Mouse (Mus musculus) MEL (cell line): Measurements from ENCODE around the gene Rpl9-ps6. TPM values are rescaled to one million over a fixed set of nuclear protein-coding genes. Genes with fewer than 3 reads are reported as not detected.
A peak's percentile ranks its signal among the peaks of the same experiment; 100 is the strongest.

ENCODE experiments used
- DNase-seq: peaks from one replicate; pipeline ENCODE4 v3.0.0; 2011; ENCODE audit warnings: low read depth, low spot score
- H3K27ac ChIP-seq: 2 replicates; pipeline ENCODE4 v1.5.1; 2012; ENCODE audit warnings: low read depth, mild to moderate bottlenecking, control low read depth, low read length, moderate library complexity; ENCODE audit not compliant: control insufficient read depth
- H3K27me3 ChIP-seq, 2 experiments: fragments of 150-350 bp in 1 of 2; sonication (generic) in 1 of 2; 2 replicates each; pipeline ENCODE4 v1.6.1; 2012; ENCODE audit warnings: low read length in 2 of 2, mild to moderate bottlenecking in 2 of 2, improper control_type of control experiment in 1 of 2, moderate library complexity in 1 of 2; ENCODE audit not compliant: insufficient read depth in 2 of 2, control insufficient read depth in 1 of 2
- H3K36me3 ChIP-seq, 2 experiments: 2 replicates each; pipeline ENCODE4 v1.6.1; 2012 to 2014; ENCODE audit warnings: low read length in 2 of 2, improper control_type of control experiment in 1 of 2, inconsistent platforms in 1 of 2, mild to moderate bottlenecking in 1 of 2; ENCODE audit not compliant: insufficient read depth in 2 of 2, control insufficient read depth in 1 of 2
- H3K4me1 ChIP-seq, 2 experiments: fragments of 150-350 bp in 1 of 2; sonication (generic) in 1 of 2; 2 replicates each; pipeline ENCODE4 v1.6.1; 2012; ENCODE audit warnings: low read length in 2 of 2, improper control_type of control experiment in 1 of 2, mild to moderate bottlenecking in 1 of 2; ENCODE audit not compliant: insufficient read depth in 2 of 2, control insufficient read depth in 1 of 2
- H3K4me3 ChIP-seq, 2 experiments: fragments of 150-350 bp in 1 of 2; sonication (generic) in 1 of 2; 2 replicates each; pipeline ENCODE4 v1.5.1; 2012; ENCODE audit warnings: low read depth in 2 of 2, low read length in 2 of 2, mild to moderate bottlenecking in 2 of 2, moderate library complexity in 2 of 2, control low read depth in 1 of 2, improper control_type of control experiment in 1 of 2; ENCODE audit not compliant: control insufficient read depth in 1 of 2, insufficient read depth in 1 of 2
- H3K79me2 ChIP-seq: 2 replicates; pipeline ENCODE4 v1.6.1; 2012; ENCODE audit warnings: mild to moderate bottlenecking, low read length, moderate library complexity; ENCODE audit not compliant: control insufficient read depth, poor library complexity, insufficient read depth
- H3K9ac ChIP-seq: 2 replicates; pipeline ENCODE4 v1.6.1; 2012; ENCODE audit warnings: low read depth, mild to moderate bottlenecking, control low read depth, low read length, moderate library complexity; ENCODE audit not compliant: control insufficient read depth, poor library complexity, severe bottlenecking
- H3K9me3 ChIP-seq: fragments of 150-350 bp; sonication (generic); replicated peaks from 2 replicates; pipeline ENCODE4 v1.6.1; 2012; ENCODE audit warnings: mild to moderate bottlenecking, low read length, improper control_type of control experiment, moderate library complexity; ENCODE audit not compliant: insufficient read depth
- BHLHE40 ChIP-seq: IDR thresholded peaks from 2 replicates; pipeline ENCODE4 v1.6.1; 2012; ENCODE audit warnings: low read depth, mild to moderate bottlenecking, inconsistent platforms, low read length, improper control_type of control experiment, borderline replicate concordance
- CTCF ChIP-seq, 3 experiments: IDR thresholded peaks in 2 of 3; conservative IDR thresholded peaks in 1 of 3; 2 replicates each; pipeline ENCODE4 v1.5.1; 2011 to 2012; ENCODE audit warnings: low read length in 3 of 3, low read depth in 2 of 3, mild to moderate bottlenecking in 2 of 3, improper control_type of control experiment in 1 of 3, inconsistent platforms in 1 of 3, mixed read lengths in 1 of 3, moderate library complexity in 1 of 3; ENCODE audit not compliant: control insufficient read depth in 1 of 3, insufficient read depth in 1 of 3, poor library complexity in 1 of 3, severe bottlenecking in 1 of 3
- E2F4 ChIP-seq: IDR thresholded peaks from 2 replicates; pipeline ENCODE4 v1.6.1; 2011; ENCODE audit warnings: low read depth, low read length, improper control_type of control experiment, borderline replicate concordance
- ELF1 ChIP-seq: IDR thresholded peaks from 2 replicates; pipeline ENCODE4 v1.6.1; 2014; ENCODE audit warnings: low read depth, mild to moderate bottlenecking, inconsistent platforms, low read length, improper control_type of control experiment, moderate library complexity
- ETS1 ChIP-seq: IDR thresholded peaks from 2 replicates; pipeline ENCODE4 v1.6.1; 2012; ENCODE audit warnings: low read depth, mild to moderate bottlenecking, inconsistent platforms, low read length, improper control_type of control experiment, moderate library complexity
- GABPA ChIP-seq: IDR thresholded peaks from 2 replicates; pipeline ENCODE4 v1.6.1; 2012; ENCODE audit warnings: low read depth, mild to moderate bottlenecking, inconsistent platforms, low read length, improper control_type of control experiment, moderate library complexity
- GATA1 ChIP-seq: IDR thresholded peaks from 2 replicates; pipeline ENCODE4 v1.6.1; 2011; ENCODE audit warnings: low read depth, low read length, improper control_type of control experiment
- HCFC1 ChIP-seq: IDR thresholded peaks from 2 replicates; pipeline ENCODE4 v1.6.1; 2012; ENCODE audit warnings: low read depth, mild to moderate bottlenecking, inconsistent platforms, low read length, improper control_type of control experiment, moderate library complexity
- MAFK ChIP-seq: IDR thresholded peaks from 2 replicates; pipeline ENCODE4 v1.6.1; 2011; ENCODE audit warnings: low read depth, mild to moderate bottlenecking, low read length, improper control_type of control experiment, borderline replicate concordance
- MAX ChIP-seq: IDR thresholded peaks from 2 replicates; pipeline ENCODE4 v1.6.1; 2011; ENCODE audit warnings: low read length, improper control_type of control experiment
- MAZ ChIP-seq: IDR thresholded peaks from 2 replicates; pipeline ENCODE4 v1.6.1; 2012; ENCODE audit warnings: low read depth, mild to moderate bottlenecking, inconsistent platforms, low read length, improper control_type of control experiment
- MEF2A ChIP-seq: IDR thresholded peaks from 2 replicates; pipeline ENCODE4 v1.6.1; 2014; ENCODE audit warnings: low read depth, mild to moderate bottlenecking, inconsistent platforms, low read length, improper control_type of control experiment; ENCODE audit not compliant: poor library complexity, insufficient replicate concordance, severe bottlenecking; ENCODE audit errors: extremely low read depth
- MXI1 ChIP-seq: IDR thresholded peaks from 2 replicates; pipeline ENCODE4 v1.6.1; 2011; ENCODE audit warnings: mild to moderate bottlenecking, low read depth, low read length, improper control_type of control experiment
- MYC ChIP-seq: IDR thresholded peaks from 2 replicates; pipeline ENCODE4 v1.6.1; 2011; ENCODE audit warnings: low read depth, mild to moderate bottlenecking, low read length, improper control_type of control experiment, moderate library complexity
- POLR2A ChIP-seq, 2 experiments: IDR thresholded peaks; 2 replicates each; pipeline ENCODE4 v1.6.1; 2011 to 2012; ENCODE audit warnings: low read length in 2 of 2, mild to moderate bottlenecking in 2 of 2, control low read depth in 1 of 2, improper control_type of control experiment in 1 of 2, low read depth in 1 of 2, moderate library complexity in 1 of 2; ENCODE audit not compliant: control insufficient read depth in 1 of 2, insufficient read depth in 1 of 2, poor library complexity in 1 of 2
- POLR2AphosphoS2 ChIP-seq: IDR thresholded peaks from 2 replicates; pipeline ENCODE4 v1.6.1; 2011; ENCODE audit warnings: low read length, improper control_type of control experiment
- POLR2AphosphoS5 ChIP-seq: IDR thresholded peaks from 2 replicates; pipeline ENCODE4 v1.6.1; 2012; ENCODE audit warnings: low read depth, borderline replicate concordance, mild to moderate bottlenecking, inconsistent platforms, low read length, moderate library complexity, mixed read lengths
- RAD21 ChIP-seq: IDR thresholded peaks from 2 replicates; pipeline ENCODE4 v1.6.1; 2011; ENCODE audit warnings: mild to moderate bottlenecking, low read depth, low read length, improper control_type of control experiment
- SIN3A ChIP-seq: IDR thresholded peaks from 2 replicates; pipeline ENCODE4 v1.6.1; 2012; ENCODE audit warnings: low read length, improper control_type of control experiment, inconsistent platforms
- SMC3 ChIP-seq: IDR thresholded peaks from 2 replicates; pipeline ENCODE4 v1.6.1; 2011; ENCODE audit warnings: low read depth, low read length, improper control_type of control experiment
- TAL1 ChIP-seq: IDR thresholded peaks from 2 replicates; pipeline ENCODE4 v1.6.1; 2012; ENCODE audit warnings: mild to moderate bottlenecking, inconsistent platforms, low read length, moderate library complexity, mixed read lengths
- TBP ChIP-seq: IDR thresholded peaks from 2 replicates; pipeline ENCODE4 v1.8.0; 2011; ENCODE audit warnings: low read depth, low read length, improper control_type of control experiment
- TCF12 ChIP-seq: IDR thresholded peaks from 2 replicates; pipeline ENCODE4 v1.6.1; 2014; ENCODE audit warnings: low read depth, mild to moderate bottlenecking, inconsistent platforms, low read length, improper control_type of control experiment, moderate library complexity
- USF1 ChIP-seq: IDR thresholded peaks from 2 replicates; pipeline ENCODE4 v1.6.1; 2014; ENCODE audit warnings: low read depth, mild to moderate bottlenecking, inconsistent platforms, low read length, improper control_type of control experiment, moderate library complexity
- USF2 ChIP-seq, 2 experiments: IDR thresholded peaks; 2 replicates each; pipeline ENCODE4 v1.6.1; 2011 to 2012; ENCODE audit warnings: improper control_type of control experiment in 2 of 2, low read length in 2 of 2, borderline replicate concordance in 1 of 2, inconsistent platforms in 1 of 2, low read depth in 1 of 2, mild to moderate bottlenecking in 1 of 2; ENCODE audit not compliant: insufficient read depth in 1 of 2
- ZC3H11A ChIP-seq: IDR thresholded peaks from 2 replicates; pipeline ENCODE4 v1.6.1; 2012; ENCODE audit warnings: low read depth, mild to moderate bottlenecking, inconsistent platforms, low read length, improper control_type of control experiment
- ZKSCAN1 ChIP-seq: IDR thresholded peaks from 2 replicates; pipeline ENCODE4 v1.6.1; 2012; ENCODE audit warnings: low read depth, mild to moderate bottlenecking, inconsistent platforms, low read length, improper control_type of control experiment, moderate library complexity
- ZMIZ1 ChIP-seq: IDR thresholded peaks from 2 replicates; pipeline ENCODE4 v1.6.1; 2012; ENCODE audit warnings: low read depth, mild to moderate bottlenecking, inconsistent platforms, low read length, improper control_type of control experiment, moderate library complexity
- ZNF384 ChIP-seq: IDR thresholded peaks from 2 replicates; pipeline ENCODE4 v1.6.1; 2012; ENCODE audit warnings: low read depth, mild to moderate bottlenecking, inconsistent platforms, low read length, improper control_type of control experiment
- polyA plus RNA-seq, 2 experiments: library from polyadenylated mRNA; stranded (reverse) in 1 of 2; unstranded in 1 of 2; fragments of >175 nt in 1 of 2; fragments of >200 nt in 1 of 2; gene quantifications; 2 replicates each; pipeline versions ENCODE4 v1.2.1 to v1.2.4; 2012; ENCODE audit warnings: low replicate concordance in 2 of 2, low read depth in 1 of 2; ENCODE audit not compliant: insufficient read length in 2 of 2, insufficient read depth in 1 of 2, missing spikeins in 1 of 2
- total RNA-seq: library from RNA; depleted of rRNA; stranded (reverse); fragments of 300-350 nt; gene quantifications from 2 replicates; pipeline ENCODE4 v1.2.3, GENCODE M21; 2012

The Rpl9-ps6 gene
- total and polyA plus RNA-seq, 3 experiments = 95.5 to 161 TPM; not detected in 1

GRCm38 (mm10) chr19:32480791-32481442, 14.5 kb upstream of the Rpl9-ps6 start:
- DNase-seq = peak; percentile 76
- peak overlapping the region; percentile 27 to 43 for H3K4me3 ChIP-seq
- no peaks in the 10 kb centered on the region for H3K9me3 ChIP-seq
- no peaks in the 10 kb centered on the region for H3K27me3 ChIP-seq
- H3K27ac ChIP-seq = peak overlapping the region; percentile 90
- H3K4me1 ChIP-seq = peaks cover 29 to 51% of the 10 kb centered on the region in 2 experiments
- H3K79me2 ChIP-seq = peaks cover 11% of the 10 kb centered on the region
- peaks cover 0 to 62% of the 10 kb centered on the region in 2 experiments; a peak in 2 of 4 replicates for H3K36me3 ChIP-seq
- TF ChIP-seq ETS1 (no peak), MAZ (0 out of 2 replicates have a peak, but pooled peaks have one; percentile 10), ZNF384 (no peak), GATA1 (no peak), MAFK (no peak), SMC3 (no peak), SIN3A (no peak), TBP (peak; percentile 8; the same call in 1 of the 2 replicates), POLR2A (IDR thresholded peaks at IDR 0.05; ENCODE audit: control insufficient read depth in 1 of 2, insufficient read depth in 1 of 2, low read depth in 1 of 2, low read length in 2 of 2, poor library complexity in 1 of 2) (no peak; a peak in 1 of 4 replicates), ZMIZ1 (no peak; the same call in 1 of the 2 replicates), USF2 (IDR thresholded peaks at IDR 0.05; ENCODE audit: borderline replicate concordance in 1 of 2, insufficient read depth in 1 of 2, low read depth in 1 of 2, low read length in 2 of 2) (no peak), ELF1 (no peak), HCFC1 (no peak), ZC3H11A (no peak), RAD21 (no peak), TCF12 (no peak), GABPA (no peak), ZKSCAN1 (no peak), MEF2A (no peak), TAL1 (no peak), MAX (0 out of 2 replicates have a peak, but pooled peaks have one; percentile 6), BHLHE40 (no peak), E2F4 (no peak), POLR2AphosphoS5 (no peak), MYC (peak; percentile 16; the same call in 1 of the 2 replicates), MXI1 (peak; percentile 46), CTCF (IDR thresholded peaks at IDR 0.05 in 2 of 3, conservative IDR thresholded peaks at IDR 0.05 in 1 of 3; ENCODE audit: control insufficient read depth in 1 of 3, insufficient read depth in 1 of 3, low read depth in 2 of 3, low read length in 3 of 3, poor library complexity in 1 of 3, severe bottlenecking in 1 of 3) (no peak), POLR2AphosphoS2 (no peak; the same call in 1 of the 2 replicates), USF1 (no peak)
- H3K9ac ChIP-seq = peak overlapping the region; percentile 61
